Mouse (Mus musculus): ENCODE data around the gene Rhob.

Rhob gene

GRCm38 (mm10) chr12:8499871-8500596 is at the start of gene Rhob:
TSS of gene Rhob (minus strand) at chr12:8500009.
- peak; percentile 99 for DNase-seq (ENCODE audit: low read depth, low spot score)

- DNase-seq (ENCODE audit: low read depth, low spot score), result peak; percentile 85
These were observed 47.5 kb upstream of the Rhob start for GRCm38 (mm10) chr12:8547357-8547756.

- no peak for DNase-seq (ENCODE audit: low read depth, low spot score)
These were observed 47.0 kb upstream of the Rhob start for GRCm38 (mm10) chr12:8546801-8547200.

- DNase-seq (ENCODE audit: low read depth, low spot score), result no peak
These were observed 45.3 kb upstream of the Rhob start for GRCm38 (mm10) chr12:8545066-8545610.

- DNase-seq (ENCODE audit: low read depth, low spot score), result no peak
These were observed 42.6 kb upstream of the Rhob start for GRCm38 (mm10) chr12:8542371-8542770.

GRCm38 (mm10) chr12:8539471-8539870 is 39.7 kb upstream of the Rhob start:
- DNase-seq (ENCODE audit: low read depth, low spot score), result no peak

- no peak for DNase-seq (ENCODE audit: low read depth, low spot score)
These were observed 37.5 kb upstream of the Rhob start for GRCm38 (mm10) chr12:8537291-8537690.

GRCm38 (mm10) chr12:8536221-8536965 is 36.6 kb upstream of the Rhob start:
- no peak for DNase-seq (ENCODE audit: low read depth, low spot score)

- DNase-seq (ENCODE audit: low read depth, low spot score), result no peak
These were observed 35.8 kb upstream of the Rhob start for GRCm38 (mm10) chr12:8535596-8535995.

GRCm38 (mm10) chr12:8534915-8535314 is 35.1 kb upstream of the Rhob start:
- no peak for DNase-seq (ENCODE audit: low read depth, low spot score)

GRCm38 (mm10) chr12:8527770-8528169 is 28.0 kb upstream of the Rhob start:
- no peak for DNase-seq (ENCODE audit: low read depth, low spot score)

GRCm38 (mm10) chr12:8527175-8527574 is 27.4 kb upstream of the Rhob start:
- DNase-seq (ENCODE audit: low read depth, low spot score), result no peak

GRCm38 (mm10) chr12:8524062-8524461 is 24.3 kb upstream of the Rhob start:
- DNase-seq (ENCODE audit: low read depth, low spot score), result no peak

- DNase-seq (ENCODE audit: low read depth, low spot score), result no peak
These were observed 22.9 kb upstream of the Rhob start for GRCm38 (mm10) chr12:8522711-8523110.

GRCm38 (mm10) chr12:8521375-8522047 is 21.7 kb upstream of the Rhob start:
- DNase-seq (ENCODE audit: low read depth, low spot score), result peak; percentile 85

- DNase-seq (ENCODE audit: low read depth, low spot score), result no peak
These were observed 19.8 kb upstream of the Rhob start for GRCm38 (mm10) chr12:8519431-8520160.

- no peak for DNase-seq (ENCODE audit: low read depth, low spot score)
These were observed 11.5 kb upstream of the Rhob start for GRCm38 (mm10) chr12:8511037-8511882.

GRCm38 (mm10) chr12:8510317-8510988 is 10.6 kb upstream of the Rhob start:
- DNase-seq (ENCODE audit: low read depth, low spot score), result no peak

GRCm38 (mm10) chr12:8509693-8510092 is 9.9 kb upstream of the Rhob start:
- DNase-seq (ENCODE audit: low read depth, low spot score), result no peak

Data from skeletal muscle tissue, adult 2 months (tissue).